Mouse (Mus musculus) inflammation-experienced regulatory T-cells, adult 6 months (primary cell): ENCODE data around the gene Mov10. TPM values are rescaled to one million over a fixed set of nuclear protein-coding genes. Genes with fewer than 3 reads are reported as not detected.

ENCODE experiments used
- ATAC-seq: one replicate; pipeline ENCODE4 v1.8.0; 2017
- polyA plus RNA-seq, 3 experiments: library from polyadenylated mRNA; unstranded; fragments of 100-300 nt; shearing (Covaris generic); gene quantifications; one replicate each; pipeline ENCODE4 v1.2.1; 2017

The Mov10 gene
- polyA plus RNA-seq, 3 experiments from 2014 or later: 24.0 to 29.1 (median 26.9) TPM

GRCm38 (mm10) chr3:104805539-104805938 lies 12.8 kb downstream of the Mov10 start:
- ATAC-seq: no peak

DNA sequence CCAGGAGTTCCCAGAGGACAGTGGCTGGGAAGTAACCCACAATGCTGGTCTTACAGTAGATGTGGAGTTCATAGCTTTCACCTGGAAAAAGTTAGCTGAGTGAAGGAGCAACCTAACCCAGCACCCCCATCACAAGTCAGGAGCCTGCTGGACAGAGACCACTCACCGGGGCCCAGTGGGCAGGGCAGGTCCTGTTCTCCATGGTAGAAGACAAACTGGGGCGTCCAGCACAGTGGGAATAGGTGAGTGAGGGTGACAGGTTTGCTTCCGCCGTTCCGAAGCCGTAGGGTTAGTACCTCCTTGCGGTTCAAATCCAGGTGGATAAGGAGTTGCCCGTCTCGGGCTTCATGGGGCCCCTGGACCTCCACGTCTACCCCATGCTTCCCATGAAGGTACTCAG lies 14.1 kb downstream of the Mov10 start:
- no peak for ATAC-seq

GRCm38 (mm10) chr3:104801481-104801880 lies 16.9 kb downstream of the Mov10 start:
- no peak for ATAC-seq

DNA sequence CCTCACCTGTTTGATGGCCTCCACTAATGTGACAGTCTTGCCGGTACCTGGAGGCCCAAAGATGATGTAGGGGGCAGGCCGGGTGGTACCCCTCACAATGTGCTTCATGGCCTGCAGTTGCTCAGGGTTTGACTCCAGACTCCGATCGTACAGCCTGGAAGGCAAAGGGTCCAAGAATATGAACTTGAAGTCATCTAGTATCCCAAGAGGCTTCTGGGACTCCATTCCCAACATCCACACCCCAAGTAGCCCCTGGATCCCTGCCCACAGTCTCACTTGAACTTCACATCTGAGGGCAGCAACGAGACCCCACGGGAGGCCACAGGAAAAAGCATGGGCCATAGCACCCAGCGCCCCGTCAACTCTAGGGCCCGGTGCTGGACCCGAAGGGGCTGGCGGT lies 17.7 kb downstream of the Mov10 start:
- no peak for ATAC-seq

- ATAC-seq: peak; percentile 70
Measured at GRCm38 (mm10) chr3:104796430-104797082, 21.8 kb downstream of the Mov10 start.

GRCm38 (mm10) chr3:104795661-104796340 lies 22.6 kb downstream of the Mov10 start:
- ATAC-seq: no peak

DNA sequence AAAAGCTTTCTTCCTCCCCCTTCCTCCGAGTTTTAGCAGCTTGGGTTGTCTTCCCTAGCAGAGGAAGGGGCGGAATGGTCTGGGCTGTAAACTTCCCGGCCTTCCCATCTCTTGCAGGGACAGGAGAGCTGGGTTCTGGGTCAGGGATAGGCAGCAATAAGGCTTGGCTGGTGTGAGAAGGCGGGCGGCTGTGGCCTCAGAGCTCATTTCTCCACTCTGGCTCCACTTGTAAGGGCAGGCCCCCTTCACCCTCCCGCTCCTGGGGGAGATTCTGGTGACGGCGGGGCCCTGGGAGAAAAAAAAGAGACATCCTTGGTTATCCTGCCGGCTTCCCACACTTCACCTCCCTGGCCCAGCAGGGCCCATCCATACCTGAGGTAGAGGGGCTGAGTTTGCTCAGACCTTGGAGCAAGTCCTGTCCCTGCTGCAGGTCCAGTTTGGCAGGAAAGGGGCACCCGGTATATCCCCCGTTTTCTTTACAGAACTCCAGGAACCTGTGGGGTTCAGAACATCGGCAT lies 23.4 kb downstream of the Mov10 start:
- ATAC-seq: no peak

DNA sequence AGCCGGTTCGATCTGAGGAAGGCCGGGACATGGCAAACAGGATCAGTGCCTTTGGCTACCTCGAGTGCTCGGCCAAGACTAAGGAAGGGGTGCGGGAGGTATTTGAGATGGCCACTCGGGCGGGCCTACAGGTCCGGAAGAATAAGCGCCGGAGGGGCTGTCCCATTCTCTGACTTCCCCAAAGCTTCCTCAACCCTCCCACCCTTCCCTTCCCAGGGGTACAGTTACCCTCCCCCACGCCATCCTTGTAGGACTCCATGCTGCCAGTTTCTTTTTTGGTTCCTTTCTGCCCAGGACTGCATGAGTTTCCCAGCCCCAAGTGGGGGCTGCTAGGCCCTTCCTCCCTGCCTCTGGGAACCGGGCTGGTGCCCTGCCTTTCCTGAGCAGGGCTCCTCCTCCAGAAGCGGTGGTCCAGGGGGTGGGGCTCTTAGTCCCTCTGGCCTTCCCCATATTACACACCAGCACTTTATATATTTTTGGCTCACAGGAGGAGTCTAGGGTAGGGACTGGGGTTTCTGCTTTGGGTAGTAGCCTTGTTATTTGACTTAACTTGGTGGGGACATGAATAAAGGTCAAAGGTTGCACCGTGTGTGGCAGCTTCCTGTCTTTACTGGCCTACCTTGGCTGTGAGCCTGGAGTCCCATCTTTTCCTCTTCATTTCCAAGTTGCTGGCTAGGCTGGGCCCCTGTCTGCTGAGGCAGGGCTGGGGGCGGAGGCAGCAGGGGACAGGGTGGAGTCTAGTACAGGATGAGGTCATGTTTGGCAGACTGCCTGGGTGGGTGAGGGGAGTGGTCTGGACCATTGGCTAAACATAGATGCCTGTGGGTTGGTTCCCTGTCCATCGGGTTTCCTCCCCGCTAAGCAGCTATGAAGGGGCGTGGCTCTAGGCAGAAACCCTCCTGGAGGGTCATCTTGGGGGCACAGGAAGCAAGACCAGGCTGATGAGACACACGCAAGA lies 24.2 kb downstream of the Mov10 start:
- no peak for ATAC-seq

GRCm38 (mm10) chr3:104792360-104793270 lies 25.7 kb downstream of the Mov10 start:
- ATAC-seq: no peak

DNA sequence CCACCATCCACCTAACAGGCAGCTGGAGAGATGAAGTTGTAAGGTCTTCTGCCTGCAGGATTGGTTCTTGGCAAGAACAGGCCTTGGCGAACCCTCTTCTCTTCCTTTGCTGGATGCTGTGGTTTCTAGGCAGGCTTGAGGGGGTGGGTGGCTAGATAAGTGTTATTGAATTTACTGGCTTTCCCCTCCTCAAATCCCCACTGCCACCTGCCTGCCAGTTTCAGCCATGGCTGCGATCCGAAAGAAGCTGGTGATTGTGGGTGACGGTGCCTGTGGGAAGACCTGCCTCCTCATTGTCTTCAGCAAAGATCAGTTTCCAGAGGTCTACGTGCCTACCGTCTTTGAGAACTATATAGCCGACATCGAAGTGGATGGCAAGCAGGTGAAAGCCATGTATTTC lies 26.7 kb downstream of the Mov10 start:
- ATAC-seq: no peak

DNA sequence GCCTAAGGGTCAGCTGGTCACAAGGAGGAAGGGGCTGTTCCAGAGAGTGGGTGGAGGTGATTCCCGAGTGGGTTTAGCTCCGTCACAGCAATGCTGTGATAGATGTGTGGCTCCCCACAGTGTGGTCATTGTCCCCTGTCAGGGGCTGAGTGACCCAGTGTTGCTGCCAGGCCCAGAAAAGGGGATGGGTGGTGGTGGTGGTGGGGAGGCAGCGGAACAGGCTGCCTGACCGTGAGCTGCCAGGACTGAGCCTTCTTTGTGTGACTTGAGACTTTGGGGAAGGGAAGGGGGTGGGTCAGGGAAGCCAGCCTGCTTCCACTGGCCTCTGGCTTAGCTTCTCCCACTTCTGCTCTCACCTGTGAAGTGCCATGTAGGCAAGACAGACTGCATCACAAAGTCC lies 27.3 kb downstream of the Mov10 start:
- no peak for ATAC-seq

- ATAC-seq: peak; percentile 27
Measured at GRCm38 (mm10) chr3:104790401-104790937, 27.9 kb downstream of the Mov10 start.

- no peak for ATAC-seq
Measured at GRCm38 (mm10) chr3:104789822-104790221, 28.5 kb downstream of the Mov10 start.

GRCm38 (mm10) chr3:104789312-104789605 lies 29.1 kb downstream of the Mov10 start:
- no peak for ATAC-seq

GRCm38 (mm10) chr3:104788561-104789311 lies 29.6 kb downstream of the Mov10 start:
- peak; percentile 22 for ATAC-seq

- no peak for ATAC-seq
Measured at GRCm38 (mm10) chr3:104788075-104788474, 30.3 kb downstream of the Mov10 start, which contains the start of gene Rhoc. TSS of gene Rhoc (plus strand) at chr3:104788375.

DNA sequence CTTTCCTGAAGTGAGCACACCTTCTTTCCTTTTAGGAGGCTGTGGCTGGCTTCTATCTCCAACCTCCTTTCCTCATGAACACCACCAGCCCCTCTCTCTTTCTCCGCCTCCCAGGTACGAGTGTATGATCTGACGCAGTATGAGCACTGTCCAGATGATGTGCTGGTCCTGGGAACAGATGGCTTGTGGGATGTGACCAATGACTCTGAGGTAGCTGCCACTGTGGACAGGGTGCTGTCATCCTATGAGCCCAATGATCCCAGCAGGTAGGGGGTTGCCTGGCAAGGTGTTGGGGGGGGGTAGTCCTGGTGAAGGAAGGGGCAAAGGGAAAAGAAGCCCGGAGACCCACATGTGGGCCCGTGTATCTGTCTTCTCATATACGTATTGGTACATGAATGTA lies 33.1 kb downstream of the Mov10 start:
- no peak for ATAC-seq

DNA sequence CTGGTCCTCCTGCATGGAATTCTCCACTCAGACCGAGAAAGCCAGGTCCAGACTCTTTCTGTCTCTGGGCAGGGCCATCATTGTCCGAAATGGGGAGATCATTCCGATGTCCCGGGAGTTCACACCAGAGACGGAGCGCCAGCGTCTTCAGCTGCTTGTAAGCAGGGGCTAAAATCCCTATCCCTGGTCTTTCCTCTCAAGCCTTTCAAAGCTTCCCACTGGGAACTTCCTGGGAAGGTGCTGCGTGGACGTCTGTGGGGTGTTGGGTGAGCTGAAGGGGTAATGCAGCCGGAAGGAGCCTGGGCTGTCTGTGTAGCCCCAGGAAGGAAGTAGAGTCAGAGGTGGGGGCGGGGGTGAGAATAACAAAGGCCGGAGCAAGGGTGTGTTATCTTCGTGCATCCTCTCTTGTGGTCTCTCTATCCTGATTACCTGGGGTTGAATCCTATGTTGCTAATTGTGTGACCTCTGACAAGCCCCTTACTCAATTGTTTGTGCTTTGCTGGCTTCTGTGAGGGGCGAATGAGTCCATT lies 34.3 kb downstream of the Mov10 start:
- no peak for ATAC-seq

DNA sequence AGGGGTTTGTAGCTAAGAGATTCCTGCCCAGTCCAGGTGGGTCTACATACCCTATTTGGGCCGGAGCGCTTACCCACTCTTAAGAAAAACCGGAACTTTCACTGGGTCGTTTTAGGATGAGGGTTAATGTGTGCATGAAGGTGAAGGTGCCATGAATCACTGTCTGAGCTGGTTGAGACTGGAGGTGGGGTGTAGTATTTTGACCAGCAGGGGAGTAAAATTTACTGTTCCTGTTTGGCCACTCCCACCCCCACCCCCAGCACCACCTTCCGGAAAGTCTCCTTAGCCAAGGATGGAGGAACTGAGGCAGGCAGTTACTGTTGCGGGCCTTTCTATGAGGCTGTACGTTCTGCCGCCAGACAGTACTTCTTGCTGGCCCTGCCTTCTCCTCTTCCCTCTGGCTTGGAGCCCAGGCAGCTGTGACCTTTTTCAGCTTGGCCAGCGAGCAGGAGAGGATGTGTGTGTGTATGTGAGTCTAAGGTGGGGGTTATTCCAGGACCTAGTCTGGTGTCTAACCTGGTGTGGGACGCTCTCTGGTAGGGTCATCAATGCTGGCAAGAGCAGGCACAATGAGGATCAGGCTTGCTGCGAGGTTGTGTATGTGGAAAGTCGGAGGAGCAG lies 36.2 kb downstream of the Mov10 start:
- no peak for ATAC-seq

DNA sequence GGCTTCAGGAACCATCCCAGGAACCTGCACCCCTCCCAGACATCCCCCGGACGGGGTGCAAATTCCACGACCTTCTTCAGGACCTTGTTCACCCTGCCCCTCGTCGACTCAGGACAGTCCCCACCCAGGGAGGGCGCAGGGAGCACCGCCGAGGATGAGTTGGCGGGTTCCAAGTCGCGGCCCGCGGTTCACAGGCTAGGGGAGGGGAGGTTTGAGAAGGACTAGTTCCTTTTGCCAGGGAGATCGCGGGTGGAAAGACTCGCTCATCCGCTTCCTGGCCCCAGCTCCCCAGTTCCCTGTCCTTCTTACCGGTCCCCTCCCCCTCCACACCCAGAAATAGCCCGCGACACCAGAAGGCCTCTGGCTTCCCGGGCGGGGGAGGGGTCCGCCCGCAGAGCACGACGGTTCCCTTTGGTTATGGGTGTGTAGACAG lies 36.9 kb downstream of the Mov10 start, which contains the start of gene Fam19a3:
Gene Fam19a3 (minus strand): TSS at position 370 of the 433 bp plus-strand sequence.
- ATAC-seq: peak; percentile 32
